Mouse (Mus musculus): ENCODE results near the gene Cpm. TPM values are rescaled to one million over a fixed set of nuclear protein-coding genes. Genes with fewer than 3 reads are reported as not detected.
"Not testable (repeated sequence)": the region's sequence is repeated elsewhere in the genome, so short reads cannot be mapped to it uniquely, and the experiment has no call there.

Gene Cpm
- polyA plus RNA-seq, 1 experiment from 2014 or later: 49.3 TPM

DNA sequence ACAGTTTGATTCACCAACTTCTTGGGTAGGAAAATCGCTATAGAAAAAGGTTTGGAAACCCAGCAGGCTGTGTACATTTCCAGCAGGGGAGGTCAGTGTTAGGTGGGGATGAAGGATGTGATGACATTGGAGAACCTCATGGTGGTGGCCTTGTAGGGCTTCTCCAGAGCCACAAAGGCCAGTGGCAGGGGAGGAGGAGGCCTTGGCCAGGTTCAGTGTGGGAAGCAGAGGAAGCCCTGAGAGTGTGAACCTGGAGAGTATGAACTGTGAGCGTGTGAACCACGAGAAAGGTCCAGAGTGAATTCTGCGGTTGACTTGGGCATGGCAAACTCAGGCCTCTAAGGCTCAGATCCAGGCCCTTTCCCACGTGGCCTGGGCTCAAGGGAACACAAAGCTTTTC is 99.3 kb downstream of the Cpm start:
- peaks cover 6% of the 10 kb centered on the region; the same call in 1 of the 2 replicates for H3K4me1 ChIP-seq
- H3K9ac ChIP-seq: no peak overlapping the region
- no peaks in the 10 kb centered on the region for H3K27me3 ChIP-seq
- peak overlapping the region; percentile 87 for H3K27ac ChIP-seq
- no peak overlapping the region for H3K4me3 ChIP-seq
- H3K4me2 ChIP-seq: no peak overlapping the region
- no peaks in the 10 kb centered on the region for H3K9me3 ChIP-seq
- WGBS: 71% methylated on average over 5 of the region's 5 CpGs
- H3K36me3 ChIP-seq: no peaks in the 10 kb centered on the region
- no peak for ATAC-seq (ENCODE audit: borderline replicate concordance, extremely low read depth, low FRiP score, low TSS enrichment)

DNA sequence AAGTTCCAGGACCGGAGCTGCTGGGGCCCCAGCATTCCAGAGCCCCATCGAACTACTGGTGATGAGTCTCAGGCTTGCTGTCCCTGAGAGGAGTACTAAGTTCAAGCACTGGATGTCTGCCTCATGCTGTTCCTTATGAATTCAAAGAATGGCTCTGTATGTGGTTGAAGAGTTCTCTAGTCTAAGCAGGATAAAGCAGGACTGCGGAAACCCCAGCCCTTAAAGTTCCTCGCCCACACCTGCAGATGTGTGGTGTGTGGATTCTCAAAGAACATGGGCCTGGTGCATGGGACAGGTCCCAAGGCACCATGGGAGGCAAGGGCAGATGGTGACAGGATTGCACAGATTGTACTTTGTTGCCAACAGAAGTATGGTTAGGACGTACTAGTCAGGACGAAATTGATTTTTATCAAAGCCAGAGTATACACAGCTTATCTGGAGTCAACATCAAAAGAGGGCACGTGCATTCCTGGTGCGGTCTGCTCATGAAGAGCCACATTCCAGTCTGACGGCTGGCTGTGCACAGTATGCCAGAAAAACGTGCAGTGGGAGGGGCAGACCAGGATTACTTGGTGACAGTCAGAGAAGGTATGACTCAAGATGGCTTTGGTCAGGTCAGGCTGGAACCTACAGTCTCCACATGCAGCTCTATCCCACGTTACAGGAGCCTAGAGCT is 100.0 kb downstream of the Cpm start:
- no peak overlapping the region for H3K4me2 ChIP-seq
- H3K9me3 ChIP-seq: no peaks in the 10 kb centered on the region
- 38% methylated on average over 11 of the region's 11 CpGs for WGBS
- peaks cover 6% of the 10 kb centered on the region; the same call in 1 of the 2 replicates for H3K4me1 ChIP-seq
- H3K27ac ChIP-seq: peak overlapping the region; percentile 87
- H3K36me3 ChIP-seq: no peaks in the 10 kb centered on the region
- peak; percentile 82 for ATAC-seq (ENCODE audit: borderline replicate concordance, extremely low read depth, low FRiP score, low TSS enrichment)
- no peak overlapping the region for H3K9ac ChIP-seq
- H3K4me3 ChIP-seq: no peak overlapping the region
- no peaks in the 10 kb centered on the region for H3K27me3 ChIP-seq

DNA sequence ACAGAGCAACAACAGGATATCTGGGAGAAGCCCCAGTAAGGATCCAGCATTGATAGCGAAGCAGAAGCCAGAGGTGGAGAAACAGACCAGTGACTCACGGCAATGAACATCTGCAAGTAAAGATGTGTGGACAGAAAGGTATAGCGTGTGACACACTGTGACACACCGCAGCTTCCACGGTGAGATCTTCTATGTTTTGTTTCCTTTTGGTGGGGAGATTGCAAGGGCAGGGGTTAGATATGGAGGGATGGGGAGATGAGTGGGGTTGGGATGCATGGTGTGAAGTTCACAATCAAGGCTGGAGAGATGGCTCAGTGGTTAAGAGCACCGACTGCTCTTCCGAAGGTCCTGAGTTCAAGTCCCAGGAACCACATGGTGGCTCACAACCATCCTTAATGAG is 100.8 kb downstream of the Cpm start:
- H3K4me3 ChIP-seq: no peak overlapping the region
- no peaks in the 10 kb centered on the region for H3K36me3 ChIP-seq
- H3K27ac ChIP-seq: peak overlapping the region; percentile 68
- no peak overlapping the region for H3K4me2 ChIP-seq
- 88% methylated on average over 7 of the region's 7 CpGs for WGBS
- H3K27me3 ChIP-seq: no peaks in the 10 kb centered on the region
- no peaks in the 10 kb centered on the region for H3K9me3 ChIP-seq
- no peak overlapping the region for H3K9ac ChIP-seq
- peaks cover 6% of the 10 kb centered on the region; the same call in 1 of the 2 replicates for H3K4me1 ChIP-seq
- ATAC-seq (ENCODE audit: borderline replicate concordance, extremely low read depth, low FRiP score, low TSS enrichment): no peak

DNA sequence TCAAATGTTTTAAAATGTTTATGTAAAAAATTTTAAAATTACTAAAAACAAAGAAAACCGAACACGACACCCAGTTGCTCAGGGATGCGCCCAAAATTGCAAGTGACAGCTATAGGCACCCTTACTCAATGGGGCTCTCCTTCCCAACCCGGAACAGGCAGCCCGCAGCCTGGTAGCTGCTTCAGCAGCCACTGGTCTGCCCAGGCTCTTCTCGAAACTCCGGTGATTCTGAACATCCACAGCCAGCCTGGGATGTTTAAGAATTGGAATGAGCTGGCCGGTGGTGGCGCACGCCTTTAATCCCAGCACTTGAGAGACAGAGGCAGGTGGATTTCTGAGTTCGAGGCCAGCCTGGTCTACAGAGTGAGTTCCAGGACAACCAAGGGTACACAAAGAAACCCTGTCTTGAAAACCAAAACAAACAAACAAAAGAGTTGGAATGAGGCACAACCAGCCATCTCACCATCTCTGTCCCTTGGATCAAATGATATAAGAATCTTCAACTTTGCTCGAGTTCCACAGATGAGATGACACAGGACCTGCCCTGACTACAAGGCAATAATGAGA is 101.4 kb downstream of the Cpm start:
- no peaks in the 10 kb centered on the region for H3K9me3 ChIP-seq
- no peaks in the 10 kb centered on the region for H3K27me3 ChIP-seq
- no peak overlapping the region for H3K4me3 ChIP-seq
- peak overlapping the region; percentile 50 for H3K27ac ChIP-seq
- 89% methylated on average over 12 of the region's 12 CpGs for WGBS
- H3K36me3 ChIP-seq: no peaks in the 10 kb centered on the region
- no peak for ATAC-seq (ENCODE audit: borderline replicate concordance, extremely low read depth, low FRiP score, low TSS enrichment)
- peaks cover 6% of the 10 kb centered on the region; the same call in 1 of the 2 replicates for H3K4me1 ChIP-seq
- H3K4me2 ChIP-seq: no peak overlapping the region
- no peak overlapping the region for H3K9ac ChIP-seq

DNA sequence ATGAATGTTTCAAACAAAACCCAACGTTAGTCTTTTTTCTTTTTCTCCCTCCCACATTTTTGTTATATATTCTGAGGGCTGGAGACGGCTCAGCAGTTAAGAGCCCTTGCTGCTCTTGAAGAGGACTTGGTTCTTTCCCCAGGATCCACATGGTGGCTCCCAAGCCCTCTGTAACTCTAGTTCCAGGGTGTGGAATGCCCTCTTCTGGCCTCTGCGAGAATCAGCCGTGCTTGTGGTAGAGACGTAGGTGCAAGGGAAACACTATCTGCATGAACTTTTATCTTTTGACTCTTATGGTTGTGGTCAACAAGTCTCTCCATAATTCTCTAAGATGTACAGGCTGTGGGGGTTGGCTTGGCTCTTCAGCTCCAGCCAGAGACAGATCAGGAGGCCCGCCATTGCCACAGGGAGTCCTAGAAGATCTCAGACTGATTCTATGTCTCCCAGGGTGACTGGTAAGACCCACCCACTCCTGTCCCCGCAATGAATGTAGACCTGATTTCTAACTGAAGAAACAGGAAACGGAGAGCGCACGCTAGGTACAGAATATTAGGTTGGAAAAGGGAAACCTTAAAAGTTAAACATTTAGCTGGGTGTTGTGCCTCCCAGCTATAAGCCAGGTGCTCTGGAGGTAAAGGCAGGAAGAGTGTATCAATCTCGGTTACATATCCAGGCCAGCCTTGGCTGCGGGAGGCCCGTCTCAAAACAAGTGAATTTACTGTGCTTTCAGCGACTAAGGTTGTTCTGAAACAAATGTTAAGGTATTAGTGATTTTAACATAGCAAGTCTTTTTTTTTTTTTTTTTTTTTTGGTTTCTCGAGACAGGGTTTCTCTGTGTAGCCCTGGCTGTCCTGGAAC is 102.2 kb downstream of the Cpm start:
- peak; percentile 47; the same call in 1 of the 2 replicates for ATAC-seq (ENCODE audit: borderline replicate concordance, extremely low read depth, low FRiP score, low TSS enrichment)
- peak overlapping the region; percentile 50; the same call in 1 of the 2 replicates for H3K27ac ChIP-seq
- H3K9me3 ChIP-seq: no peaks in the 10 kb centered on the region
- H3K4me3 ChIP-seq: no peak overlapping the region
- H3K36me3 ChIP-seq: no peaks in the 10 kb centered on the region; the same call in 1 of the 2 replicates
- H3K4me2 ChIP-seq: no peak overlapping the region
- H3K4me1 ChIP-seq: peaks cover 6% of the 10 kb centered on the region; the same call in 1 of the 2 replicates
- no peaks in the 10 kb centered on the region for H3K27me3 ChIP-seq
- 45% methylated on average over 15 of the region's 15 CpGs for WGBS
- H3K9ac ChIP-seq: no peak overlapping the region

DNA sequence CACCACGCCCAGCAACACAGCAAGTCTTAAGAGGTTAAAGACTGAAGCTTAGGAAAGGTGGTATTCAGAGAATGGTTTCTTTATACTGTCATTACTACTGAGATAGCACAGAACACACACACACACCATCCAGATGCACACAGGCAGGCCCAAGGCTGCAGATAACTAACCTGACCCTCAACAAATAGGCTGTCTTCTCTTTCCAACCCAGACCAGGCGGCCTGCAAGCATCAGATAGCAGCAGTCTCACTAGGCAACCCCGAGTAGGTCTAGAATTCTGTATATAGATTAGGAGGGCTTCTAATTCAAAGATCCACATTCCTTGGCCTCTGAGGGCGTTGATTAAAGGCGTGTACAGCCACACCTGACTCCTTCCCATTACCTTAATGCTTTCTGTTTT is 102.9 kb downstream of the Cpm start:
- peaks cover 7% of the 10 kb centered on the region; the same call in 1 of the 2 replicates for H3K36me3 ChIP-seq
- no peaks in the 10 kb centered on the region for H3K27me3 ChIP-seq
- peaks cover 6% of the 10 kb centered on the region; the same call in 1 of the 2 replicates for H3K4me1 ChIP-seq
- H3K4me2 ChIP-seq: no peak overlapping the region
- ATAC-seq (ENCODE audit: borderline replicate concordance, extremely low read depth, low FRiP score, low TSS enrichment): no peak
- H3K27ac ChIP-seq: no peak overlapping the region
- WGBS: 82% methylated on average over 5 of the region's 5 CpGs
- H3K4me3 ChIP-seq: no peak overlapping the region
- no peaks in the 10 kb centered on the region for H3K9me3 ChIP-seq
- H3K9ac ChIP-seq: no peak overlapping the region

DNA sequence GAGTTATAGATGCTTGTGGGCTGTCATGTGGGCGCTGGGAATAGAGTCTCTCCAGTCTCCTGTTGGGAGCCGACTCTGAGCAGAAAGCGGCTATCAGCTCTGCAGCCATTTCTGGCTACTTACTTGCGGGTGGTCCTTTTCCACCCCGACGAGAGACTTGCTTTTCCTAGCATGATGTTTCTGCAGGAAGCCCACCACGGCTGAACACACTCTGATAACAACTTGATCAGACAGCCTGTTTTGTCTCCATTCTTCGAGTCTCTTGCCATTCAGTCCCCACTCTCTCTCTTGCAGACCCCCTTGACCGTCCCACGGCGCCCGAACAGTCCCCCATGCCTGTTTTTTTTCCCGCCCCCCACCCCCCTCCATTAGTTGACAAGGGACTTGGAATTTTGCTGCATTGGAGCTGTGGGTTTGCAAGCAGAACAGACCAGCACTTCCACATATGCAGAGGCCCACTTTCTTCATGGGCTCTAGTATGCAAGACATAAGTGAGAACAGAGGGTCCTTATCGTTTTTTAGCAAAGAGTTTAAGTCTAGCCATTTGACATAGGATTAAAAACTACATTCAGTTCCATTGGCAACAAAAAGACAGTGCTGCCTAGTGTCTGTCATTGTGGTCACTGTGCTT is 103.8 kb downstream of the Cpm start:
- WGBS: 74% methylated on average over 14 of the region's 14 CpGs
- ATAC-seq (ENCODE audit: borderline replicate concordance, extremely low read depth, low FRiP score, low TSS enrichment): no peak
- Histone ChIP-seq H3K4me1 (peaks cover 6% of the 10 kb centered on the region; the same call in 1 of the 2 replicates), H3K4me3 (no peak overlapping the region), H3K27ac (no peak overlapping the region), H3K27me3 (no peaks in the 10 kb centered on the region), H3K9me3 (no peaks in the 10 kb centered on the region), H3K4me2 (no peak overlapping the region), H3K36me3 (peaks cover 9% of the 10 kb centered on the region; the same call in 1 of the 2 replicates), H3K9ac (no peak overlapping the region)

DNA sequence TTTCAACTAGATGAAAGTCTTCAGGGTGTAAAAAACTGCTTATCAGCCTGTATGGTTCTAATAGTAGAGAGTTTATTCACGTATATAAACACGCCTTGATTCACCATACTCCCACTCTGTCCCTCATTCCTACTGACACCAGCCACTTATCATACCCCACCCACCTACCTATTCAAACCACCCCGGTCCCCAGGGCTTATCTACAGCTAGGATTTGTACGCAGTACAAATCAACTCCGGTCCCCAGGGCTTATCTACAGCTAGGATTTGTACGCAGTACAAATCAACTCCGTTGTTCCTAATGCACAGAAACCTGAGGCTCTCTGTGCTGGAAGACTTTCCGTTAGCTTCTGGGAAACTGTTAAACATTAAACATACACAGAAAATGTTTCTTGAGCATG is 104.3 kb downstream of the Cpm start:
- not testable (repeated sequence) for ATAC-seq (ENCODE audit: borderline replicate concordance, extremely low read depth, low FRiP score, low TSS enrichment)

DNA sequence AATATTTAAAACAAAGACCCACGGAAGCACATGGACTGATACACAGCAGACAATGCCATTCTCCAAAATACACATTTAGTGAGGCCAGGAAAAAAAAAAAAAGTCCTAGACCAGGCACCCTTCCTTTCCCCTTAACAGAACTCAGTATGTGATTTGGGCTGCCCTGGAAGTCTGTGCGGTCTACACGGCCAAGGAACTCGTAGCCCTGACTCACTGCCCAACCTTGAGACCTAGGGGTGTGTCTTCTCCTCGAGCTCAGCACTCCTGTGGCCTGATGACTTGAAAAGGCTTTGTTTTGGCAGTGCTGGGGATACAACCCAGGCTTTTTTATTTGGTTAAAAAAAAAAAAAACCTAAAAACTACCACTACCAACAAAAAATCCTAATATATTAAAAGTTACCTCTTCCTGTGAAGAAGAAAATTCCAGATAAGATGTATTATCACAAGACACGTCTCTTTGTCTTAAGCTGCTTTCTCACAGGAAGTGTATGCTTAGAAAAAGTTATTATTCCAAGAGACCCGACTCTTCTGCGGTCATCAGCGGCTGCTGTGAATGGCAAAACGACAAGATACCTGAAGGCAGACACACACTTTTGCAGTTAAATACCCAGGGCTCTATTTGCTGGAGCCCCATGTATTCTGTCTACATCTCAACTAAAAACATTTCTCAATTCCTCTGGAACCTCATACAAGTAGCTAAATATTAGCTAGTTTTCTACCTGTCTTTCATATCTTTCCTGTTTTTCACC is 105.0 kb downstream of the Cpm start:
- H3K4me3 ChIP-seq; ATAC-seq (ENCODE audit: borderline replicate concordance, extremely low read depth, low FRiP score, low TSS enrichment); H3K4me1 ChIP-seq; H3K9me3 ChIP-seq; H3K4me2 ChIP-seq; H3K27me3 ChIP-seq; H3K27ac ChIP-seq; H3K9ac ChIP-seq: not testable (repeated sequence)
- WGBS: 59% methylated on average over 9 of the region's 10 CpGs
- peaks cover 19% of the 10 kb centered on the region for H3K36me3 ChIP-seq

More for the DNA sequence above, 104.3 kb downstream of the Cpm start:
- peaks cover 14% of the 10 kb centered on the region for H3K36me3 ChIP-seq
- H3K27me3 ChIP-seq, H3K4me3 ChIP-seq, H3K9me3 ChIP-seq, H3K27ac ChIP-seq, H3K9ac ChIP-seq, H3K4me1 ChIP-seq, H3K4me2 ChIP-seq: not testable (repeated sequence)
- 48% methylated on average over 8 of the region's 8 CpGs for WGBS

DNA sequence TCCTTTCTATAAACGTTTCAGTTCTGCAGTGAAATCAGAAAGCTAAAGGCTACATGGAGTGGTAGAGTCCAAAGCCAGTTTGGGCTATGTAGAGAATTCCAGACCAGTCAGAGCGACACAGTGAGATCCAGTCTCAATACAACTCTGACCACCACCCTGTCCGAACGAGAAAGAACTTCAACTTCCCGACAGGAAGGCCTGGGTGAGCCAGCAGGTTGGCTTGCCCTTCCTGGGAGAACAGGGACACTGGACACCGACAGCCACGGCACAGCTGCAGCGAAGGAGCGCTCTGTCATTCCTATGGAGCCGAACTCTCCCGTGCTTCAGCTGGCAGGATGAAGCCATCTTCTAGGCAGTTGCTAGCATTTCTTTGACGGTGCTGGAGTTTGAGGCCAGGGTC is 106.1 kb downstream of the Cpm start:
- ATAC-seq (ENCODE audit: borderline replicate concordance, extremely low read depth, low FRiP score, low TSS enrichment); H3K4me2 ChIP-seq: not testable (repeated sequence)
- WGBS: 86% methylated on average over 12 of the region's 12 CpGs

DNA sequence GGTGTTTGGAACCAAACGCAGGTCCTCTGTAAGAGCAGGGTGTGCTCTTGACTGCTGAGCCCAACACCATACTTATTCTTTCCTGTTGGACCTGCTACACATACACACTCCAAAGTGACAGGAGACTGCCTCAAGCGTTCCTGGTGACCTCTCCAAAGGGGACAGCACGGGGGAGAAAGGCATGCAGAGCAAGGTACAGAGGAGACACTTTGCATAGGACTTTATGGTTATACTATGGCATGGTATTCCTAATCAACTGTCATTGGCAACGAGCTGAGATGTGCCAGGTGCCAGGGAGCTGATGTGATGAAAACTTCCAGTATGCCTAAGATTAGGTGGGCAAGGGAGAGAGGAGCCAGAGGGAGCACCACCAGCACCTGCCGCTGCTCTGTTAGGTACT is 107.3 kb downstream of the Cpm start:
- Histone ChIP-seq H3K27me3 (no peaks in the 10 kb centered on the region), H3K4me2 (no peak overlapping the region), H3K27ac (no peak overlapping the region), H3K4me1 (no peaks in the 10 kb centered on the region; the same call in 1 of the 2 replicates), H3K9ac (no peak overlapping the region), H3K9me3 (no peaks in the 10 kb centered on the region), H3K36me3 (peaks cover 29% of the 10 kb centered on the region), H3K4me3 (no peak overlapping the region)
- ATAC-seq (ENCODE audit: borderline replicate concordance, extremely low read depth, low FRiP score, low TSS enrichment): no peak
- WGBS: 87% methylated on average over 5 of the region's 5 CpGs

More for the DNA sequence above, 106.1 kb downstream of the Cpm start:
- not testable (repeated sequence) for H3K9me3 ChIP-seq, H3K9ac ChIP-seq, H3K4me3 ChIP-seq, H3K27me3 ChIP-seq, H3K4me1 ChIP-seq, H3K27ac ChIP-seq
- peaks cover 28% of the 10 kb centered on the region for H3K36me3 ChIP-seq
